Mouse (Mus musculus) erythroid progenitor cell, adult 5-6 weeks (primary cell): Measurements from ENCODE around the gene Ces1b. TPM values are rescaled to one million over a fixed set of nuclear protein-coding genes. Genes with fewer than 3 reads are reported as not detected.

Experiments used
- ATAC-seq: replicated peaks from 2 replicates; pipeline ENCODE4 v1.8.0; 2016; ENCODE audit warnings: moderate number of reproducible peaks, mild to moderate bottlenecking, moderate TSS enrichment, inconsistent platforms; ENCODE audit not compliant: poor library complexity, low FRiP score, severe bottlenecking
- total RNA-seq, 2 experiments: library from RNA; stranded (forward) in 1 of 2; stranded (reverse) in 1 of 2; fragments of 150-400 nt in 1 of 2; fragments of 186-747, 209-891 nt in 1 of 2; gene quantifications; 2 replicates each; pipeline versions ENCODE4 v1.2.3 to v1.2.4; 2015 to 2017; ENCODE audit warnings: low replicate concordance in 2 of 2

Ces1b gene
- total RNA-seq, 2 experiments from 2014 or later, result not detected

GRCm38 (mm10) chr8:93012226-93012625 lies 67.6 kb downstream of the Ces1b start:
- ATAC-seq, result no peak

- ATAC-seq, result 0 out of 2 replicates have a peak, but pooled peaks have one; percentile 34
Measured at GRCm38 (mm10) chr8:93011439-93011838, 68.4 kb downstream of the Ces1b start.

- no peak for ATAC-seq
Measured at GRCm38 (mm10) chr8:93010286-93010685, 69.5 kb downstream of the Ces1b start.

Other genes with a start within 250 kb of the Ces1b start
- 2.9 and 13.7 TPM in 2 replicates for gene Lpcat2, start 224.7 kb downstream of the Ces1b start, total RNA-seq (2015; ENCODE audit: low replicate concordance)
- 4.0 and 9.6 TPM in 2 replicates for gene Lpcat2, start 224.7 kb downstream of the Ces1b start, total RNA-seq (2017; ENCODE audit: low replicate concordance)
- not detected in 2 replicates for gene Capns2, start 178.6 kb downstream of the Ces1b start, total RNA-seq (2015; ENCODE audit: low replicate concordance)
- gene Capns2, start 178.6 kb downstream of the Ces1b start, total RNA-seq (2017; ENCODE audit: low replicate concordance), result not detected in 2 replicates
- not detected in 2 replicates for gene Slc6a2, start 119.9 kb downstream of the Ces1b start, total RNA-seq (2015; ENCODE audit: low replicate concordance)
- not detected in 2 replicates for gene Slc6a2, start 119.9 kb downstream of the Ces1b start, total RNA-seq (2017; ENCODE audit: low replicate concordance)
- not detected in 2 replicates for gene Ces1a, start 31.8 kb downstream of the Ces1b start, total RNA-seq (2015; ENCODE audit: low replicate concordance)
- gene Ces1a, start 31.8 kb downstream of the Ces1b start, total RNA-seq (2017; ENCODE audit: low replicate concordance), result not detected in 2 replicates
- gene Ces1c, start 51.3 kb upstream of the Ces1b start, total RNA-seq (2015; ENCODE audit: low replicate concordance), result 2.5 TPM in 1 of 2 replicates, not detected in the other
- gene Ces1c, start 51.3 kb upstream of the Ces1b start, total RNA-seq (2017; ENCODE audit: low replicate concordance), result not detected in 2 replicates
- gene Ces1d, start 117.8 kb upstream of the Ces1b start, total RNA-seq (2015; ENCODE audit: low replicate concordance), result not detected in 2 replicates
- gene Ces1d, start 117.8 kb upstream of the Ces1b start, total RNA-seq (2017; ENCODE audit: low replicate concordance), result 2.1 TPM in 1 of 2 replicates, not detected in the other
- gene Ces1e, start 149.6 kb upstream of the Ces1b start, total RNA-seq (2015; ENCODE audit: low replicate concordance), result not detected in 2 replicates
- gene Ces1e, start 149.6 kb upstream of the Ces1b start, total RNA-seq (2017; ENCODE audit: low replicate concordance), result not detected in 2 replicates
- gene Ces1f, start 199.7 kb upstream of the Ces1b start, total RNA-seq (2015; ENCODE audit: low replicate concordance), result not detected in 2 replicates
- gene Ces1f, start 199.7 kb upstream of the Ces1b start, total RNA-seq (2017; ENCODE audit: low replicate concordance), result not detected in 2 replicates